Mouse (Mus musculus) hindbrain, embryonic 15.5 days (tissue): ENCODE data around the gene Flywch1. TPM values are rescaled to one million over a fixed set of nuclear protein-coding genes. Genes with fewer than 3 reads are reported as not detected.
A peak's percentile ranks its signal among the peaks of the same experiment; 100 is the strongest.
"Not testable (repeated sequence)": the region's sequence is repeated elsewhere in the genome, so short reads cannot be mapped to it uniquely, and the experiment has no call there.

ENCODE experiments used
- ATAC-seq: fragments of 200-750 bp; cut with Nextera tagmentation; 2 replicates; pipeline ENCODE4 v1.8.0; 2017; ENCODE audit warnings: low read depth, moderate number of reproducible peaks, moderate TSS enrichment; ENCODE audit not compliant: low FRiP score
- H3K27ac ChIP-seq: fragments of 300-500 bp; sonication (generic); replicated peaks from 2 replicates; pipeline ENCODE4 v1.5.1; 2015; ENCODE audit warnings: mild to moderate bottlenecking, inconsistent platforms
- H3K27me3 ChIP-seq: fragments of 300-500 bp; sonication (generic); 2 replicates; pipeline ENCODE4 v1.6.1; 2015; ENCODE audit warnings: control low read depth, inconsistent platforms
- H3K36me3 ChIP-seq: fragments of 300-500 bp; sonication (generic); 2 replicates; pipeline ENCODE4 v1.6.1; 2015; ENCODE audit warnings: control low read depth, inconsistent platforms
- H3K4me1 ChIP-seq: fragments of 300-500 bp; sonication (generic); replicated peaks from 2 replicates; pipeline ENCODE4 v1.6.1; 2015; ENCODE audit warnings: control low read depth, inconsistent platforms
- H3K4me2 ChIP-seq: fragments of 300-500 bp; sonication (generic); 2 replicates; pipeline ENCODE4 v1.6.1; 2015; ENCODE audit warnings: moderate library complexity, mild to moderate bottlenecking, inconsistent platforms
- H3K4me3 ChIP-seq: fragments of 300-500 bp; sonication (generic); 2 replicates; pipeline ENCODE4 v1.5.1; 2015; ENCODE audit warnings: mild to moderate bottlenecking, inconsistent platforms
- H3K9ac ChIP-seq: fragments of 300-500 bp; sonication (generic); 2 replicates; pipeline ENCODE4 v1.6.1; 2015; ENCODE audit warnings: inconsistent platforms
- H3K9me3 ChIP-seq: fragments of 300-500 bp; sonication (generic); 2 replicates; pipeline ENCODE4 v1.6.1; 2016; ENCODE audit warnings: control low read depth, inconsistent platforms
- WGBS: fragments of 180-500 bp; shearing (Covaris S2); methylation state at CpG from one replicate; pipeline ENCODE4 v1.1.7; 2015; 5-methylcytosine and 5-hydroxymethylcytosine counted together
- polyA plus RNA-seq: library from polyadenylated mRNA; unstranded; fragments of >200 nt; fragmentation: Nextera tagmentation; extraction: Ambion mirVana; gene quantifications from 2 replicates; pipeline ENCODE4 v1.2.1, GENCODE M21; 2015

Flywch1 gene
- polyA plus RNA-seq, 1 experiment from 2014 or later = 209 TPM

- Histone ChIP-seq H3K36me3 (no peaks in the 10 kb centered on the region), H3K9me3 (no peaks in the 10 kb centered on the region), H3K27ac (no peak overlapping the region), H3K27me3 (no peaks in the 10 kb centered on the region), H3K9ac (no peak overlapping the region), H3K4me2 (peak overlapping the region; percentile 27; the same call in 1 of the 2 replicates), H3K4me3 (no peak overlapping the region), H3K4me1 (peaks cover 27% of the 10 kb centered on the region)
- 9% methylated on average over 12 of the region's 12 CpGs for WGBS
- no peak for ATAC-seq
Measured at GRCm38 (mm10) chr17:23774090-23774489, 2.7 kb upstream of the Flywch1 start.

GRCm38 (mm10) chr17:23773676-23774075, 2.3 kb upstream of the Flywch1 start:
- H3K27me3 ChIP-seq = no peaks in the 10 kb centered on the region
- H3K4me1 ChIP-seq = peaks cover 27% of the 10 kb centered on the region
- 78% methylated on average over 6 of the region's 6 CpGs for WGBS
- H3K4me3 ChIP-seq = no peak overlapping the region
- H3K27ac ChIP-seq = no peak overlapping the region
- no peak overlapping the region for H3K9ac ChIP-seq
- no peaks in the 10 kb centered on the region for H3K9me3 ChIP-seq
- no peak for ATAC-seq
- H3K4me2 ChIP-seq = no peak overlapping the region
- H3K36me3 ChIP-seq = no peaks in the 10 kb centered on the region

- H3K36me3 ChIP-seq, H3K27me3 ChIP-seq, H3K9me3 ChIP-seq, ATAC-seq: not testable (repeated sequence)
- Histone ChIP-seq H3K4me1 (peaks cover 27% of the 10 kb centered on the region), H3K9ac (peak overlapping the region; percentile 29; the same call in 1 of the 2 replicates), H3K4me2 (peak overlapping the region; percentile 67), H3K4me3 (peak overlapping the region; percentile 94), H3K27ac (peak overlapping the region; percentile 77)
- WGBS = 77% methylated on average over 2 of the region's 2 CpGs
Measured at GRCm38 (mm10) chr17:23772219-23772556, 786 bp upstream of the Flywch1 start.

GRCm38 (mm10) chr17:23770896-23771283, 512 bp downstream of the Flywch1 start:
- ATAC-seq = no peak
- H3K4me3 ChIP-seq = peak overlapping the region; percentile 94
- H3K9ac ChIP-seq = peak overlapping the region; percentile 97
- H3K27me3 ChIP-seq = no peaks in the 10 kb centered on the region
- H3K4me2 ChIP-seq = peak overlapping the region; percentile 67
- H3K4me1 ChIP-seq = peaks cover 27% of the 10 kb centered on the region
- no peaks in the 10 kb centered on the region for H3K9me3 ChIP-seq
- under 1% methylated on average over 19 of the region's 19 CpGs for WGBS
- peaks cover 9% of the 10 kb centered on the region; the same call in 1 of the 2 replicates for H3K36me3 ChIP-seq
- H3K27ac ChIP-seq = peak overlapping the region; percentile 94

- peak overlapping the region; percentile 97 for H3K9ac ChIP-seq
- peak overlapping the region; percentile 94 for H3K4me3 ChIP-seq
- H3K27ac ChIP-seq = peak overlapping the region; percentile 94
- peak overlapping the region; percentile 67 for H3K4me2 ChIP-seq
- 2% methylated on average over 2 of the region's 2 CpGs for WGBS
- no peaks in the 10 kb centered on the region for H3K27me3 ChIP-seq
- H3K4me1 ChIP-seq = peaks cover 27% of the 10 kb centered on the region
- no peak for ATAC-seq
- H3K36me3 ChIP-seq = peaks cover 9% of the 10 kb centered on the region; the same call in 1 of the 2 replicates
- H3K9me3 ChIP-seq = no peaks in the 10 kb centered on the region
Measured at GRCm38 (mm10) chr17:23770493-23770892, 909 bp downstream of the Flywch1 start.

GRCm38 (mm10) chr17:23762976-23763375, 8.4 kb downstream of the Flywch1 start:
- Histone ChIP-seq H3K4me1 (no peaks in the 10 kb centered on the region), H3K4me2 (no peak overlapping the region), H3K9me3 (no peaks in the 10 kb centered on the region), H3K27ac (no peak overlapping the region), H3K27me3 (no peaks in the 10 kb centered on the region), H3K4me3 (no peak overlapping the region), H3K9ac (no peak overlapping the region), H3K36me3 (peaks cover 51% of the 10 kb centered on the region)
- WGBS = 84% methylated on average over 11 of the region's 11 CpGs
- ATAC-seq = no peak; the same call in 1 of the 2 replicates

DNA sequence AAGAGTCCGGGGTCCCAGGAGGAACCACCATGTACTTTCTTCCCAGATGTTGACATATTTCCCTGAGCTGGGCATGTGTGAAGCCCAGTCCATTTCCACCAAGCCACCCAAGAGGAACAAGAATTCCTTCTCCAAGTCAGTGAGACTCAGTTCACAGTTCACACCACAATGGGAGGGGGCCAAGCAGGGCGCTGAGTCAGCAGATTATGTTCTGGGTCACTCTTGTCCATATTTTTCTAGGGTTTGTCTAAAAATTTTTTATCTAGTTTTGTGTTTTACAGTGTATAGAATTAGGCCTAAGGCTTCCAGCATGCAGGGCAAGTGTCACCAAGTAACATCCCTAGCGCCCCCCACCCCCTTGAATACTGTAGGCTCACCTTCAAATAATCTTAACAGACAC, 10.2 kb downstream of the Flywch1 start:
- no peak for ATAC-seq
- Histone ChIP-seq H3K36me3 (peaks cover 60% of the 10 kb centered on the region), H3K4me3 (no peak overlapping the region), H3K4me1 (no peaks in the 10 kb centered on the region), H3K27me3 (no peaks in the 10 kb centered on the region), H3K9ac (no peak overlapping the region), H3K4me2 (no peak overlapping the region), H3K27ac (no peak overlapping the region), H3K9me3 (no peaks in the 10 kb centered on the region)
- 100% methylated on average over 3 of the region's 3 CpGs for WGBS

GRCm38 (mm10) chr17:23760231-23760630, 11.2 kb downstream of the Flywch1 start:
- no peak for ATAC-seq
- Histone ChIP-seq H3K4me3 (no peak overlapping the region), H3K27ac (no peak overlapping the region), H3K27me3 (no peaks in the 10 kb centered on the region), H3K36me3 (peaks cover 69% of the 10 kb centered on the region), H3K9ac (no peak overlapping the region), H3K9me3 (no peaks in the 10 kb centered on the region), H3K4me2 (no peak overlapping the region), H3K4me1 (no peaks in the 10 kb centered on the region)
- WGBS = 95% methylated on average over 9 of the region's 9 CpGs

GRCm38 (mm10) chr17:23758801-23759200, 12.6 kb downstream of the Flywch1 start:
- Histone ChIP-seq H3K4me3 (no peak overlapping the region), H3K36me3 (peaks cover 83% of the 10 kb centered on the region), H3K27me3 (no peaks in the 10 kb centered on the region), H3K4me1 (no peaks in the 10 kb centered on the region), H3K27ac (no peak overlapping the region), H3K9me3 (no peaks in the 10 kb centered on the region), H3K9ac (no peak overlapping the region), H3K4me2 (no peak overlapping the region)
- no peak for ATAC-seq
- 53% methylated on average over 8 of the region's 8 CpGs for WGBS

GRCm38 (mm10) chr17:23757581-23757980, 13.8 kb downstream of the Flywch1 start:
- H3K36me3 ChIP-seq = peaks cover 95% of the 10 kb centered on the region

GRCm38 (mm10) chr17:23755689-23756088, 15.7 kb downstream of the Flywch1 start:
- Histone ChIP-seq H3K4me3 (no peak overlapping the region), H3K9ac (no peak overlapping the region), H3K27ac (no peak overlapping the region), H3K4me1 (no peaks in the 10 kb centered on the region), H3K27me3 (no peaks in the 10 kb centered on the region), H3K9me3 (no peaks in the 10 kb centered on the region), H3K4me2 (no peak overlapping the region), H3K36me3 (peaks cover 91% of the 10 kb centered on the region)
- no peak for ATAC-seq
- WGBS = 93% methylated on average over 13 of the region's 13 CpGs

More at GRCm38 (mm10) chr17:23757581-23757980, 13.8 kb downstream of the Flywch1 start:
- no peak for ATAC-seq
- H3K4me3 ChIP-seq = no peak overlapping the region
- H3K9ac ChIP-seq = no peak overlapping the region
- H3K4me2 ChIP-seq = no peak overlapping the region
- WGBS = 94% methylated on average over 9 of the region's 9 CpGs
- H3K4me1 ChIP-seq = no peaks in the 10 kb centered on the region
- H3K9me3 ChIP-seq = no peaks in the 10 kb centered on the region
- no peak overlapping the region for H3K27ac ChIP-seq
- H3K27me3 ChIP-seq = no peaks in the 10 kb centered on the region

GRCm38 (mm10) chr17:23749400-23750191, 21.8 kb downstream of the Flywch1 start:
- Histone ChIP-seq H3K36me3 (peaks cover 34% of the 10 kb centered on the region), H3K4me3 (no peak overlapping the region), H3K4me2 (no peak overlapping the region)

More at GRCm38 (mm10) chr17:23749400-23750191, 21.8 kb downstream of the Flywch1 start:
- H3K9ac ChIP-seq = no peak overlapping the region
- no peak overlapping the region for H3K27ac ChIP-seq
- WGBS = 78% methylated on average over 11 of the region's 11 CpGs
- H3K9me3 ChIP-seq = no peaks in the 10 kb centered on the region
- H3K27me3 ChIP-seq = peaks cover 17% of the 10 kb centered on the region
- peaks cover 18% of the 10 kb centered on the region for H3K4me1 ChIP-seq
- ATAC-seq = no peak
